Mouse (Mus musculus) small intestine, adult 2 months (tissue): ENCODE measurements at regions not wholly inside any gene's neighbourhood (a gene's known extent, or its start where the extent isn't known, plus 50 kb on each side); places are given as distances from the start of the nearest gene placed in this dataset.

ENCODE experiments used
- CTCF ChIP-seq: fragments of 200-500 bp; IDR thresholded peaks from 2 replicates; pipeline ENCODE4 v1.5.1; 2012; ENCODE audit warnings: low read depth, mild to moderate bottlenecking, control low read depth, inconsistent platforms, low read length, moderate library complexity, mixed read lengths; ENCODE audit not compliant: insufficient replicate concordance, insufficient read length; ENCODE audit errors: extremely low read depth
- POLR2A ChIP-seq: fragments of 200-500 bp; IDR thresholded peaks from 2 replicates; pipeline ENCODE4 v1.6.1; 2012; ENCODE audit warnings: low read depth, mild to moderate bottlenecking, control low read depth, inconsistent platforms, low read length, moderate library complexity

GRCm38 (mm10) chr13:106643302-106643975, 293.3 kb downstream of the Ipo11 start:
- no peak for TF ChIP-seq CTCF
- no peak for TF ChIP-seq POLR2A
